9 mouse cellular contexts compared by ENCODE assay signal in genomic region chr8:95001655-95002054, GRCm38 (mm10). TPM values are rescaled to one million over a fixed set of nuclear protein-coding genes. Genes with fewer than 3 reads are reported as not detected.
A peak's percentile ranks its signal among the peaks of the same experiment; 100 is the strongest.
DNase-seq lines count a peak whose midpoint lies in the region; ATAC-seq and TF ChIP-seq lines count a peak whose summit lies in the region.
"Had no signal": no experiment of that assay in that cellular context is flagged by ENCODE, and none has a peak within 500 bp of the region (broad histone marks: within the 10 kb centered on the region; RNA-seq: fewer than 3 reads in every experiment).

No protein-coding gene starts in this region.

- no peak overlapping the region for H3K4me3 ChIP-seq in embryonic facial prominence, embryonic 11.5 days (ENCODE audit: low read depth, low read length)
- no peak overlapping the region for H3K4me3 ChIP-seq in kidney, adult 2 months (ENCODE audit: insufficient read depth, low read depth, low read length)
- no peak overlapping the region for H3K4me3 ChIP-seq in limb, embryonic 13.5 days
- no peak overlapping the region for H3K4me3 ChIP-seq in midbrain, embryonic 16.5 days (ENCODE audit: low read depth, low read length)
- H3K4me3 ChIP-seq: embryonic facial prominence, embryonic 13.5 days had no signal

- TF ChIP-seq CTCF in kidney, adult 2 months (conservative IDR thresholded peaks at IDR 0.05; ENCODE audit: insufficient read depth, insufficient read length, low read depth, low read length): peak; percentile 98

- no peak overlapping the region for H3K27ac ChIP-seq in embryonic facial prominence, embryonic 11.5 days (replicated peaks; ENCODE audit: low read depth, low read length)
- peak overlapping the region; percentile 76; the same call in 1 of the 2 replicates for H3K27ac ChIP-seq in kidney, adult 2 months (ENCODE audit: insufficient read depth, low read depth, low read length)
- no peak overlapping the region for H3K27ac ChIP-seq in limb, embryonic 13.5 days
- H3K27ac ChIP-seq in midbrain, embryonic 16.5 days (ENCODE audit: low read length): peak overlapping the region; percentile 95

- no peaks in the 10 kb centered on the region for H3K27me3 ChIP-seq in embryonic facial prominence, embryonic 11.5 days (ENCODE audit: control insufficient read depth, insufficient read depth, low read length)
- H3K27me3 ChIP-seq in kidney, adult 2 months (replicated peaks; ENCODE audit: control insufficient read depth, insufficient read depth, low read length): no peaks in the 10 kb centered on the region
- H3K27me3 ChIP-seq in limb, embryonic 13.5 days: no peaks in the 10 kb centered on the region
- H3K27me3 ChIP-seq in midbrain, embryonic 16.5 days (ENCODE audit: control insufficient read depth, insufficient read depth, low read depth, low read length): no peaks in the 10 kb centered on the region
- H3K27me3 ChIP-seq: embryonic facial prominence, embryonic 13.5 days had no signal

- H3K9me3 ChIP-seq in embryonic facial prominence, embryonic 11.5 days (replicated peaks; ENCODE audit: control insufficient read depth, low read length): no peaks in the 10 kb centered on the region
- H3K9me3 ChIP-seq in limb, embryonic 13.5 days: no peaks in the 10 kb centered on the region
- H3K9me3 ChIP-seq in midbrain, embryonic 16.5 days (replicated peaks; ENCODE audit: control insufficient read depth, low read length, poor library complexity, severe bottlenecking): no peaks in the 10 kb centered on the region
- H3K9me3 ChIP-seq: embryonic facial prominence, embryonic 13.5 days had no signal

- H3K36me3 ChIP-seq in embryonic facial prominence, embryonic 11.5 days (replicated peaks; ENCODE audit: control insufficient read depth, insufficient read depth, low read depth, low read length): no peaks in the 10 kb centered on the region
- H3K36me3 ChIP-seq in kidney, adult 2 months (ENCODE audit: control insufficient read depth, insufficient read depth, low read length): peaks cover 7% of the 10 kb centered on the region; the same call in 1 of the 2 replicates
- H3K36me3 ChIP-seq in limb, embryonic 13.5 days: no peaks in the 10 kb centered on the region
- H3K36me3 ChIP-seq in midbrain, embryonic 16.5 days (ENCODE audit: control insufficient read depth, insufficient read depth, low read length): peaks cover 22% of the 10 kb centered on the region
- H3K36me3 ChIP-seq: embryonic facial prominence, embryonic 13.5 days had no signal

- peak; percentile 68; the same call in 1 of the 2 replicates for ATAC-seq in embryonic facial prominence, embryonic 11.5 days (replicated peaks; ENCODE audit: insufficient number of reproducible peaks, low FRiP score, low TSS enrichment, low read depth)
- ATAC-seq in limb, embryonic 13.5 days (ENCODE audit: low FRiP score, low read depth): 0 out of 2 replicates have a peak, but pooled peaks have one; percentile 12
- peak; percentile 43; the same call in 1 of the 2 replicates for ATAC-seq in midbrain, embryonic 16.5 days

- no peak for TF ChIP-seq POLR2A in kidney, adult 2 months (IDR thresholded peaks at IDR 0.05; ENCODE audit: low read depth, low read length)

- H3K9ac ChIP-seq in embryonic facial prominence, embryonic 11.5 days (replicated peaks; ENCODE audit: low read length): no peak overlapping the region
- H3K9ac ChIP-seq in limb, embryonic 13.5 days: no peak overlapping the region
- H3K9ac ChIP-seq in midbrain, embryonic 16.5 days (ENCODE audit: low read depth, low read length): no peak overlapping the region
- H3K9ac ChIP-seq: embryonic facial prominence, embryonic 13.5 days had no signal

- DNase-seq in B cell, adult 2 months: peak; percentile 83 to 85
- DNase-seq in adrenal gland, postnatal 25 days: peak; percentile 73
- DNase-seq in embryonic facial prominence, embryonic 11.5 days (ENCODE audit: low spot score): peak; percentile 85
- peak; percentile 89 for DNase-seq in heart, adult 8-10 months (ENCODE audit: low spot score)
- peak; percentile 90 for DNase-seq in kidney, adult 2 months
- peak; percentile 75 to 83 for DNase-seq in spleen, postnatal 10 days (ENCODE audit: low spot score in 2 of 2)

- H3K4me2 ChIP-seq in embryonic facial prominence, embryonic 11.5 days (ENCODE audit: low read depth, low read length): no peak overlapping the region
- H3K4me2 ChIP-seq in limb, embryonic 13.5 days (replicated peaks): no peak overlapping the region
- peak overlapping the region; percentile 73 for H3K4me2 ChIP-seq in midbrain, embryonic 16.5 days (ENCODE audit: low read length)
- H3K4me2 ChIP-seq: embryonic facial prominence, embryonic 13.5 days had no signal

- 3% methylated on average over 7 of the region's 7 CpGs for WGBS in embryonic facial prominence, embryonic 11.5 days
- WGBS in kidney, adult 2 months: 6% methylated on average over 7 of the region's 7 CpGs
- 6% methylated on average over 7 of the region's 7 CpGs for WGBS in limb, embryonic 13.5 days
- 5% methylated on average over 7 of the region's 7 CpGs for WGBS in midbrain, embryonic 16.5 days

- peaks cover 4% of the 10 kb centered on the region; the same call in 1 of the 2 replicates for H3K4me1 ChIP-seq in embryonic facial prominence, embryonic 11.5 days (ENCODE audit: control insufficient read depth, insufficient read depth, low read length)
- H3K4me1 ChIP-seq in kidney, adult 2 months (ENCODE audit: control insufficient read depth, insufficient read depth, low read length): peaks cover 50% of the 10 kb centered on the region
- peaks cover 26% of the 10 kb centered on the region for H3K4me1 ChIP-seq in limb, embryonic 13.5 days
- H3K4me1 ChIP-seq in midbrain, embryonic 16.5 days (ENCODE audit: control insufficient read depth, insufficient read depth, low read length): peaks cover 49% of the 10 kb centered on the region

RNA-seq across cellular contexts. Expression of gene Adgrg3, which starts 15.8 kb away (rescaled TPM):
- 3.0 and 4.2 TPM in 2 replicates for total RNA-seq in adrenal gland, postnatal 25 days (2021)
- polyA plus RNA-seq in embryonic facial prominence, embryonic 11.5 days (2014; fragmentation: Nextera tagmentation; extraction: Ambion mirVana): 2.0 and 3.2 TPM in 2 replicates
- 1 to 10 TPM in 3 of 4 experiments, under 1 TPM in 1; 0.75 to 1.3 (median 1.2) TPM for total RNA-seq in heart, adult 8-10 months (2022)
- polyA plus RNA-seq in kidney, adult 2 months (2012; rRNA removed): 9.9 and 12.7 TPM in 2 replicates
- polyA plus RNA-seq in limb, embryonic 13.5 days (2015; fragmentation: Nextera tagmentation; extraction: Ambion mirVana): 3.0 and 3.3 TPM in 2 replicates
- 0.56 and 0.64 TPM in 2 replicates for polyA plus RNA-seq in midbrain, embryonic 16.5 days (2015; fragmentation: Nextera tagmentation; extraction: Ambion mirVana)

RNA-seq across cellular contexts. Expression of gene Adgrg1, which starts 27.1 kb away (rescaled TPM):
- total RNA-seq in adrenal gland, postnatal 25 days (2021): 11.7 and 20.7 TPM in 2 replicates
- 31.4 and 33.2 TPM in 2 replicates for polyA plus RNA-seq in embryonic facial prominence, embryonic 11.5 days (2014; fragmentation: Nextera tagmentation; extraction: Ambion mirVana)
- total RNA-seq in heart, adult 8-10 months (2022): 10 to 100 TPM; 41.3 to 63.6 (median 51.8) TPM
- 342 and 447 TPM in 2 replicates for polyA plus RNA-seq in kidney, adult 2 months (2012; rRNA removed)
- 7.9 and 8.7 TPM in 2 replicates for polyA plus RNA-seq in limb, embryonic 13.5 days (2015; fragmentation: Nextera tagmentation; extraction: Ambion mirVana)
- polyA plus RNA-seq in midbrain, embryonic 16.5 days (2015; fragmentation: Nextera tagmentation; extraction: Ambion mirVana): 147 and 153 TPM in 2 replicates

RNA-seq across cellular contexts. Expression of gene Drc7, which starts 53.2 kb away (rescaled TPM):
- total RNA-seq in adrenal gland, postnatal 25 days (2021): not detected in 2 replicates
- polyA plus RNA-seq in embryonic facial prominence, embryonic 11.5 days (2014; fragmentation: Nextera tagmentation; extraction: Ambion mirVana): not detected in 2 replicates
- not detected for total RNA-seq in heart, adult 8-10 months (2022)
- 0.05 and 0.10 TPM in 2 replicates for polyA plus RNA-seq in kidney, adult 2 months (2012; rRNA removed)
- not detected in 2 replicates for polyA plus RNA-seq in limb, embryonic 13.5 days (2015; fragmentation: Nextera tagmentation; extraction: Ambion mirVana)
- polyA plus RNA-seq in midbrain, embryonic 16.5 days (2015; fragmentation: Nextera tagmentation; extraction: Ambion mirVana): 2.4 and 2.5 TPM in 2 replicates

Comparison
In these comparisons a context has a peak if more than half of its experiments do, and no peak if none do; other contexts are left out.
1. ATAC-seq: peak in every context shown above with its lines; median percentile 68 in embryonic facial prominence, embryonic 11.5 days; 43 in midbrain, embryonic 16.5 days; 12 in limb, embryonic 13.5 days.
2. H3K27ac ChIP-seq: peak in kidney, adult 2 months (single experiment) and midbrain, embryonic 16.5 days (single experiment); none in embryonic facial prominence, embryonic 11.5 days (single experiment) and limb, embryonic 13.5 days (single experiment).
3. Peak in every context shown above with its lines, with median percentiles within 50 percentile points of each other: DNase-seq.